Mouse (Mus musculus): ENCODE results near the gene Ptk7. TPM values are rescaled to one million over a fixed set of nuclear protein-coding genes. Genes with fewer than 3 reads are reported as not detected.

The Ptk7 gene
- polyA plus RNA-seq, 1 experiment = 11.9 TPM

DNA sequence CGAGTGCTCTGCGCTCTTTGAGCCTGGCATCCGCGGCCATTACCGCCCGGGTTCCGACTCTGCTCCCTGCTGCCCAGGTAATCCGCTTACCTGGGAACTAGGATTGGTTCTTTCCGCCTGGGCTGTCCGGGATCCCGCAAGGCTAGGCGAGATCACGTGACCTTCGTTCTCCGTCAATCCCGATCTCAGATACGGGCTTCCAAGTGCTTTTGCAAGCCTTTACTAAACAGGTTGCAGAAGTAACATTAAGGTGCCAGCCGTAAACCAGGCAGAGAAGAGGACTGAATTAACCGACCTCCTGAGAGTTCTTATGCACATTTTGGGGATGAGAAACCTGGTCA is 17.0 kb upstream of the Ptk7 start:
- Histone ChIP-seq H3K4me3 (ENCODE audit: control insufficient read depth, insufficient read depth, low read length) (peak overlapping the region; percentile 72), H3K36me3 (ENCODE audit: control insufficient read depth, insufficient read depth, low read length) (no peaks in the 10 kb centered on the region), H3K27me3 (ENCODE audit: control insufficient read depth, insufficient read depth, low read length) (no peaks in the 10 kb centered on the region), H3K4me1 (replicated peaks; ENCODE audit: control insufficient read depth, insufficient read depth, low read length) (peaks cover 18% of the 10 kb centered on the region), H3K27ac (ENCODE audit: control insufficient read depth, insufficient read depth, low read length) (no peak overlapping the region)
- under 1% methylated on average over 19 of the region's 19 CpGs for WGBS
- no peak for DNase-seq
- TF ChIP-seq POLR2A (IDR thresholded peaks at IDR 0.05; ENCODE audit: control insufficient read depth, extremely low read depth, insufficient read depth, low read length, poor library complexity) = no peak
- no peak for TF ChIP-seq CTCF (IDR thresholded peaks at IDR 0.05; ENCODE audit: borderline replicate concordance, control insufficient read depth, extremely low read depth, insufficient read depth, low read length, poor library complexity)

DNA sequence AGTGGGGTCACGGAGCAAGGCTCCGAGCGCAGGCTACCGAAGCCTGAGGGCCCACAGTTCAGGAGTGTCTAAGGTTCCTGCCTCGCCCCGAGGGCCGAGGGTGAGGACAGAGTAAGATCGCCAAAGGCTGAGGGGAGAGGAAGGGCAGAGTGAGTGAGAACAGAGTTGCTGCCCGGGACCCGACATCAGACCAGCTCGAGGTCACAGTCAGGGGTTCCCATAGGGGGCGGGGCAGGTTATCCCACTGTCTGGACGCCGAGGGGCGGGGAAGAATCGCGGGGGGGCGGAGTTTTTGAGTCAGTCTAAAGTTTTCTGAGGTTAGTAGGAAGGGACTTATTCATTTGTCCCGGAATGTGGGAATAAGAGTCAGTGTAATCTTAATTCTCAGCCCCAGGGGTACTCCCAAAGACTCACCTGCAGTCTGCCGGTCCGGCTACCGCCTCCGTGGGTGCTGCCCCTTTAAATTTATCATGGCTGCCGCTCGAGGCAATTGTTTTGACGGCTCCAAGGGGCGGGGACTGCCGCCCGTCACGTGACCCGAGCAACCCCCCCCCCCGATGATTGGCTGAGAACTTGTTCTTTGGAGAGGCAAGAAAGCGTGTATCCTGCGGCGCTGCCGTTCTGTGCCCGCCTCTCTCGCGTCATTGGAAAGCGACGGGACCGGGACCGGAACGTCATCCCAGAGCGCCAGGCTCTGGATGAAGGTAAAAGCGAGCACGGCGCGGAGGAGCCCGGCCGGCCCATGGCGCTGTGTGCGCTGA is 16.4 kb upstream of the Ptk7 start, which contains the start of the genes Klc4 and Mrpl2:
Gene Klc4 (minus strand): TSS at position 462 of the 761 bp plus-strand sequence.
Gene Mrpl2 (plus strand): TSS at position 669 of the 761 bp plus-strand sequence.
- DNase-seq = peak; percentile 99
- TF ChIP-seq CTCF (IDR thresholded peaks at IDR 0.05; ENCODE audit: borderline replicate concordance, control insufficient read depth, extremely low read depth, insufficient read depth, low read length, poor library complexity) (no peak), POLR2A (IDR thresholded peaks at IDR 0.05; ENCODE audit: control insufficient read depth, extremely low read depth, insufficient read depth, low read length, poor library complexity) (peak; percentile 83)
- H3K4me1 ChIP-seq (replicated peaks; ENCODE audit: control insufficient read depth, insufficient read depth, low read length) = peaks cover 12% of the 10 kb centered on the region
- no peaks in the 10 kb centered on the region for H3K27me3 ChIP-seq (ENCODE audit: control insufficient read depth, insufficient read depth, low read length)
- H3K27ac ChIP-seq (ENCODE audit: control insufficient read depth, insufficient read depth, low read length) = no peak within 1 kb of the TSS
- H3K4me3 ChIP-seq (ENCODE audit: control insufficient read depth, insufficient read depth, low read length) = peak within 1 kb of the TSS; percentile 72
- no peaks in the 10 kb centered on the region for H3K36me3 ChIP-seq (ENCODE audit: control insufficient read depth, insufficient read depth, low read length)
- WGBS = under 1% methylated on average over 53 of the region's 53 CpGs

DNA sequence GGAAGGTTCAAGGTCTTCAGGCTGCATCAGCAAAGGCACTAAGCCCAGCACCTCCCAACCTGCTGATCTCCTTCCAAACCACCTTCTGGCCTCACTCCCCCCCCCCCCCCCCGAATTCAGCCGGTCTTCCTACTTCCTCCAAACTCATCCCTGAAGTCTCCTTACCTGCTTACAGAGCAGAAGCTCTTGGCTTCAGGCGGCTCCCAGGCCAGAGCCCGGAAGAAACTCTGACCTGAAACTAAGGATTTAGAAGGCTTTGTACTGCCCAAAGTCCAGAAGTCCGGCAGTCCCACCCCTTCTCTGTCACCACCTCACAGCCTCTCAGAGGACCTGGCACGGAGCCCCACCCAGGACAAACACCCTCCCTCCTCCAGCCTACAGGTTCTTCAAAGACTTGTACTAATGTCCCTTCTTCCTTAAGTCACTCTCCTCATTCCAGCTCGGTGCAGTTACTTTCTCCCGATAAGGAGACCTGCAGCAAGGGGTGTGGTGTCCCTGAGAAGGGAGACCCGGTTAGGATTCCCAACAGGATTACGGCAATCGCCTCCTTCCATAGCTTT is 15.7 kb upstream of the Ptk7 start:
- Histone ChIP-seq H3K27ac (ENCODE audit: control insufficient read depth, insufficient read depth, low read length) (no peak overlapping the region), H3K4me3 (ENCODE audit: control insufficient read depth, insufficient read depth, low read length) (peak overlapping the region; percentile 61), H3K4me1 (replicated peaks; ENCODE audit: control insufficient read depth, insufficient read depth, low read length) (peaks cover 9% of the 10 kb centered on the region), H3K27me3 (ENCODE audit: control insufficient read depth, insufficient read depth, low read length) (no peaks in the 10 kb centered on the region), H3K36me3 (ENCODE audit: control insufficient read depth, insufficient read depth, low read length) (no peaks in the 10 kb centered on the region)
- WGBS = 21% methylated on average over 11 of the region's 11 CpGs
- no peak for DNase-seq
- TF ChIP-seq CTCF (IDR thresholded peaks at IDR 0.05; ENCODE audit: borderline replicate concordance, control insufficient read depth, extremely low read depth, insufficient read depth, low read length, poor library complexity) (no peak), POLR2A (IDR thresholded peaks at IDR 0.05; ENCODE audit: control insufficient read depth, extremely low read depth, insufficient read depth, low read length, poor library complexity) (no peak)

DNA sequence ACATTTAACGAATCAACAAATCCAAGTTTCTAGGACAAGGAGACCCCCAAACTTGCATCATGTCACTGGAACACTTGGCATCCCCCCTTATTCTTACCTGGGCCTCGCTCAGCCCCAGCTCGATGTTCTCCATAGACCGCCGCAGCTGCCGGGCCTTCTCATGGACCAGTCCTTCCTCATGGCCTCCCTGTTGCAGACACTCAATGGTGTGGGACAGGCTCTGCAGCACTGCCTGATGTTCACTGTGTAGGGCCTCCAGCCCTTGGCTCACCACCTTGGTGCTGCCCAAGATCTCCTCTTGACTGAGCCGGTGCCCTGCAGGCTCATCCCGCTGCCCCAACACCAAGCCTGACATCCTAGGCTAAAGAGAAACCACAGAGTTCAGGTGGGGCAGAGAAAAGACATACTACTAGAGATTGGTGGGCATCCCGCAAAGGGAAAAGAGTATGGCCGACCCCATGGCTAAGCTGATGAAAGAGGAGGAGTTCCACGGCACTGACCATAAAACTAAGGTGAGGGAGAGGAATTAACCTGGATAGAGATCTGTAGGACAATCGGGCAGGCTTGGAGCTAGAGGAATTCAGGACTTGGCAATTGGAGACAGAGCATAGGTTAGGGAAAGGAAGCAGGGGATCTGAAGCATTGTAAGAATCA is 15.0 kb upstream of the Ptk7 start:
- no peaks in the 10 kb centered on the region for H3K27me3 ChIP-seq (ENCODE audit: control insufficient read depth, insufficient read depth, low read length)
- no peak for TF ChIP-seq POLR2A (IDR thresholded peaks at IDR 0.05; ENCODE audit: control insufficient read depth, extremely low read depth, insufficient read depth, low read length, poor library complexity)
- no peaks in the 10 kb centered on the region for H3K36me3 ChIP-seq (ENCODE audit: control insufficient read depth, insufficient read depth, low read length)
- H3K4me1 ChIP-seq (replicated peaks; ENCODE audit: control insufficient read depth, insufficient read depth, low read length) = peaks cover 9% of the 10 kb centered on the region
- no peak for DNase-seq
- H3K4me3 ChIP-seq (ENCODE audit: control insufficient read depth, insufficient read depth, low read length) = no peak overlapping the region
- no peak overlapping the region for H3K27ac ChIP-seq (ENCODE audit: control insufficient read depth, insufficient read depth, low read length)
- WGBS = 93% methylated on average over 12 of the region's 12 CpGs

DNA sequence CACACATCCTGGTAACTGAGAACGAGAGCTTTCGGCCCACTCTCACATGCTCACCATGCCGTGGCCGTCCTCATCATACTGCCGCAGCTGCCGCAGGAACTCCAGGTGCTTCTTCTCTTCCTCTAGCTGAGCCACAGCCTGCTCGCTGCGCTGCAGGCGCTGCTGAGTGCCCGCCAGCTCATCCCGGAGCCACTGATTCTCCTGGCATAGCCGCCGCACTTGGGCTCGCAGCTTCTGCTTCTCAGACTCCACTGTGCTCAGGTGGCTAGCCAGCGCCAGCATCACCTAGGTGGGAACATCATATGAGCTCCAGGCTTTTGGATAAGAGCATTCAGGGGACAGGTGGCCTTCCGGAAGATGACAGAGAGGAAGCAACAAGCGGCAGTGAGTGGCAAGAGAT is 12.8 kb upstream of the Ptk7 start:
- no peak overlapping the region for H3K4me3 ChIP-seq (ENCODE audit: control insufficient read depth, insufficient read depth, low read length)
- no peaks in the 10 kb centered on the region for H3K27me3 ChIP-seq (ENCODE audit: control insufficient read depth, insufficient read depth, low read length)
- WGBS = 97% methylated on average over 17 of the region's 17 CpGs
- H3K36me3 ChIP-seq (ENCODE audit: control insufficient read depth, insufficient read depth, low read length) = no peaks in the 10 kb centered on the region
- peaks cover 9% of the 10 kb centered on the region for H3K4me1 ChIP-seq (replicated peaks; ENCODE audit: control insufficient read depth, insufficient read depth, low read length)
- DNase-seq = no peak
- H3K27ac ChIP-seq (ENCODE audit: control insufficient read depth, insufficient read depth, low read length) = no peak overlapping the region
- TF ChIP-seq POLR2A (IDR thresholded peaks at IDR 0.05; ENCODE audit: control insufficient read depth, extremely low read depth, insufficient read depth, low read length, poor library complexity) = no peak
- no peak for TF ChIP-seq CTCF (IDR thresholded peaks at IDR 0.05; ENCODE audit: borderline replicate concordance, control insufficient read depth, extremely low read depth, insufficient read depth, low read length, poor library complexity)

DNA sequence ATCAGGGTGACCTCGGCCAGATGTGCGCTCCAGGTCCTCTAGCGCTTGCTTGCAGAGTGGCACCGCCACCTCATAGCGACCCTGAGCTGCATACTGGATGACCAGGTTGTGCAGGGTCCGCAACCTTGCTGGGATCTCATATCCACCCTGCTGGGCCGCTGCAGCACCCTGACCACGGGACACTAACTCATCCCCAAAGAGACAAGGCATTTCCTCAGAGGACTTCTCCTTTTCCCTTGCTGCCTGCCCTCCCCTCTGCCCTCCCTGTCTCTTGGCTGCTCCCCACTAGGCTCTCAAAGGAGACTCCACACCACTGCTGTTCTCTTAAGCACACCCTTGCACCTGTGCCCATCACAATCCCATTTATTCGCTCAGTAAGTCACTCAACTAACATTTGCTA is 10.6 kb upstream of the Ptk7 start:
- H3K4me1 ChIP-seq (replicated peaks; ENCODE audit: control insufficient read depth, insufficient read depth, low read length) = peaks cover 12% of the 10 kb centered on the region
- no peak overlapping the region for H3K27ac ChIP-seq (ENCODE audit: control insufficient read depth, insufficient read depth, low read length)
- no peaks in the 10 kb centered on the region for H3K36me3 ChIP-seq (ENCODE audit: control insufficient read depth, insufficient read depth, low read length)
- no peak for DNase-seq
- 74% methylated on average over 9 of the region's 9 CpGs for WGBS
- TF ChIP-seq POLR2A (IDR thresholded peaks at IDR 0.05; ENCODE audit: control insufficient read depth, extremely low read depth, insufficient read depth, low read length, poor library complexity) (no peak), CTCF (IDR thresholded peaks at IDR 0.05; ENCODE audit: borderline replicate concordance, control insufficient read depth, extremely low read depth, insufficient read depth, low read length, poor library complexity) (no peak)
- H3K4me3 ChIP-seq (ENCODE audit: control insufficient read depth, insufficient read depth, low read length) = no peak overlapping the region
- H3K27me3 ChIP-seq (ENCODE audit: control insufficient read depth, insufficient read depth, low read length) = no peaks in the 10 kb centered on the region
